Mouse (Mus musculus): ENCODE measurements around the gene Tacc2. TPM values are rescaled to one million over a fixed set of nuclear protein-coding genes. Genes with fewer than 3 reads are reported as not detected.

Gene Tacc2
- polyA plus RNA-seq, 1 experiment = not detected

GRCm38 (mm10) chr7:130648061-130648460 is 70.8 kb downstream of the Tacc2 start:
- H3K4me3 ChIP-seq (ENCODE audit: insufficient read depth, low read depth, low read length) = no peak overlapping the region
- WGBS = 78% methylated on average over 4 of the region's 4 CpGs
- H3K27ac ChIP-seq (ENCODE audit: insufficient read depth, low read depth, low read length) = no peak overlapping the region
- TF ChIP-seq POLR2A (IDR thresholded peaks at IDR 0.05; ENCODE audit: insufficient read depth, low read depth, low read length) (no peak), CTCF (IDR thresholded peaks at IDR 0.05; ENCODE audit: insufficient read depth, low read depth, low read length) (no peak)
- peaks cover 14% of the 10 kb centered on the region for H3K4me1 ChIP-seq (ENCODE audit: control insufficient read depth, insufficient read depth, low read length)

GRCm38 (mm10) chr7:130649257-130649656 is 72.0 kb downstream of the Tacc2 start:
- Histone ChIP-seq H3K4me3 (ENCODE audit: insufficient read depth, low read depth, low read length) (no peak overlapping the region), H3K4me1 (ENCODE audit: control insufficient read depth, insufficient read depth, low read length) (peaks cover 14% of the 10 kb centered on the region), H3K27ac (ENCODE audit: insufficient read depth, low read depth, low read length) (no peak overlapping the region)
- TF ChIP-seq CTCF (IDR thresholded peaks at IDR 0.05; ENCODE audit: insufficient read depth, low read depth, low read length) (no peak), POLR2A (IDR thresholded peaks at IDR 0.05; ENCODE audit: insufficient read depth, low read depth, low read length) (no peak)
- 55% methylated on average over 7 of the region's 7 CpGs for WGBS

GRCm38 (mm10) chr7:130650621-130651020 is 73.4 kb downstream of the Tacc2 start:
- TF ChIP-seq POLR2A (IDR thresholded peaks at IDR 0.05; ENCODE audit: insufficient read depth, low read depth, low read length) = no peak
- H3K27ac ChIP-seq (ENCODE audit: insufficient read depth, low read depth, low read length) = no peak overlapping the region
- 98% methylated on average over 5 of the region's 5 CpGs for WGBS
- peaks cover 13% of the 10 kb centered on the region for H3K4me1 ChIP-seq (ENCODE audit: control insufficient read depth, insufficient read depth, low read length)
- H3K4me3 ChIP-seq (ENCODE audit: insufficient read depth, low read depth, low read length) = no peak overlapping the region

GRCm38 (mm10) chr7:130653036-130653555 is 75.9 kb downstream of the Tacc2 start:
- H3K4me3 ChIP-seq (ENCODE audit: insufficient read depth, low read depth, low read length) = no peak overlapping the region
- no peaks in the 10 kb centered on the region for H3K4me1 ChIP-seq (ENCODE audit: control insufficient read depth, insufficient read depth, low read length)
- 72% methylated on average over 6 of the region's 6 CpGs for WGBS
- no peak overlapping the region for H3K27ac ChIP-seq (ENCODE audit: insufficient read depth, low read depth, low read length)
- TF ChIP-seq POLR2A (IDR thresholded peaks at IDR 0.05; ENCODE audit: insufficient read depth, low read depth, low read length) (no peak), CTCF (IDR thresholded peaks at IDR 0.05; ENCODE audit: insufficient read depth, low read depth, low read length) (no peak)

- TF ChIP-seq CTCF (IDR thresholded peaks at IDR 0.05; ENCODE audit: insufficient read depth, low read depth, low read length) = no peak
- Histone ChIP-seq H3K4me3 (ENCODE audit: insufficient read depth, low read depth, low read length) (no peak overlapping the region), H3K4me1 (ENCODE audit: control insufficient read depth, insufficient read depth, low read length) (no peaks in the 10 kb centered on the region), H3K27ac (ENCODE audit: insufficient read depth, low read depth, low read length) (no peak overlapping the region)
- WGBS = 81% methylated on average over 2 of the region's 2 CpGs
Measured at GRCm38 (mm10) chr7:130654562-130654961, 77.3 kb downstream of the Tacc2 start.

- no peak overlapping the region for H3K27ac ChIP-seq (ENCODE audit: insufficient read depth, low read depth, low read length)
- 97% methylated on average over 8 of the region's 8 CpGs for WGBS
- no peak for TF ChIP-seq POLR2A (IDR thresholded peaks at IDR 0.05; ENCODE audit: insufficient read depth, low read depth, low read length)
- no peak for TF ChIP-seq CTCF (IDR thresholded peaks at IDR 0.05; ENCODE audit: insufficient read depth, low read depth, low read length)
- H3K4me3 ChIP-seq (ENCODE audit: insufficient read depth, low read depth, low read length) = no peak overlapping the region
- H3K4me1 ChIP-seq (ENCODE audit: control insufficient read depth, insufficient read depth, low read length) = no peaks in the 10 kb centered on the region
Measured at GRCm38 (mm10) chr7:130656965-130657364, 79.7 kb downstream of the Tacc2 start.

GRCm38 (mm10) chr7:130657751-130658150 is 80.5 kb downstream of the Tacc2 start:
- TF ChIP-seq POLR2A (IDR thresholded peaks at IDR 0.05; ENCODE audit: insufficient read depth, low read depth, low read length) = no peak
- TF ChIP-seq CTCF (IDR thresholded peaks at IDR 0.05; ENCODE audit: insufficient read depth, low read depth, low read length) = no peak
- WGBS = 82% methylated on average over 13 of the region's 13 CpGs
- H3K4me3 ChIP-seq (ENCODE audit: insufficient read depth, low read depth, low read length) = no peak overlapping the region
- H3K27ac ChIP-seq (ENCODE audit: insufficient read depth, low read depth, low read length) = no peak overlapping the region
- H3K4me1 ChIP-seq (ENCODE audit: control insufficient read depth, insufficient read depth, low read length) = 0 out of 2 replicates have a peak, but pooled peaks cover 3% of the 10 kb centered on the region

GRCm38 (mm10) chr7:130659129-130659528 is 81.9 kb downstream of the Tacc2 start:
- Histone ChIP-seq H3K4me1 (ENCODE audit: control insufficient read depth, insufficient read depth, low read length) (0 out of 2 replicates have a peak, but pooled peaks cover 3% of the 10 kb centered on the region), H3K27ac (ENCODE audit: insufficient read depth, low read depth, low read length) (no peak overlapping the region), H3K4me3 (ENCODE audit: insufficient read depth, low read depth, low read length) (no peak overlapping the region)
- 93% methylated on average over 5 of the region's 5 CpGs for WGBS
- no peak for TF ChIP-seq POLR2A (IDR thresholded peaks at IDR 0.05; ENCODE audit: insufficient read depth, low read depth, low read length)
- no peak for TF ChIP-seq CTCF (IDR thresholded peaks at IDR 0.05; ENCODE audit: insufficient read depth, low read depth, low read length)

GRCm38 (mm10) chr7:130662250-130662649 is 85.0 kb downstream of the Tacc2 start:
- no peak for TF ChIP-seq CTCF (IDR thresholded peaks at IDR 0.05; ENCODE audit: insufficient read depth, low read depth, low read length)
- TF ChIP-seq POLR2A (IDR thresholded peaks at IDR 0.05; ENCODE audit: insufficient read depth, low read depth, low read length) = no peak
- Histone ChIP-seq H3K4me1 (ENCODE audit: control insufficient read depth, insufficient read depth, low read length) (0 out of 2 replicates have a peak, but pooled peaks cover 3% of the 10 kb centered on the region), H3K27ac (ENCODE audit: insufficient read depth, low read depth, low read length) (no peak overlapping the region), H3K4me3 (ENCODE audit: insufficient read depth, low read depth, low read length) (no peak overlapping the region)
- 86% methylated on average over 5 of the region's 5 CpGs for WGBS

GRCm38 (mm10) chr7:130662869-130663268 is 85.6 kb downstream of the Tacc2 start:
- no peak overlapping the region for H3K27ac ChIP-seq (ENCODE audit: insufficient read depth, low read depth, low read length)
- H3K4me1 ChIP-seq (ENCODE audit: control insufficient read depth, insufficient read depth, low read length) = 0 out of 2 replicates have a peak, but pooled peaks cover 3% of the 10 kb centered on the region
- TF ChIP-seq POLR2A (IDR thresholded peaks at IDR 0.05; ENCODE audit: insufficient read depth, low read depth, low read length) (no peak), CTCF (IDR thresholded peaks at IDR 0.05; ENCODE audit: insufficient read depth, low read depth, low read length) (no peak)
- H3K4me3 ChIP-seq (ENCODE audit: insufficient read depth, low read depth, low read length) = no peak overlapping the region
- 69% methylated on average over 4 of the region's 4 CpGs for WGBS
